Mouse (Mus musculus) lung, adult 2 months (tissue): Measurements from ENCODE around the gene Ston2.

Source experiments
- CTCF ChIP-seq: fragments of 200-500 bp; IDR thresholded peaks from 2 replicates; pipeline ENCODE4 v1.5.1; 2011; ENCODE audit warnings: mild to moderate bottlenecking, low read length, control low read depth; ENCODE audit not compliant: insufficient read depth
- POLR2A ChIP-seq: fragments of 200-500 bp; IDR thresholded peaks from 2 replicates; pipeline ENCODE4 v1.6.1; 2011; ENCODE audit warnings: low read depth, mild to moderate bottlenecking, control low read depth, low read length, borderline replicate concordance; ENCODE audit errors: extremely low read depth

DNA sequence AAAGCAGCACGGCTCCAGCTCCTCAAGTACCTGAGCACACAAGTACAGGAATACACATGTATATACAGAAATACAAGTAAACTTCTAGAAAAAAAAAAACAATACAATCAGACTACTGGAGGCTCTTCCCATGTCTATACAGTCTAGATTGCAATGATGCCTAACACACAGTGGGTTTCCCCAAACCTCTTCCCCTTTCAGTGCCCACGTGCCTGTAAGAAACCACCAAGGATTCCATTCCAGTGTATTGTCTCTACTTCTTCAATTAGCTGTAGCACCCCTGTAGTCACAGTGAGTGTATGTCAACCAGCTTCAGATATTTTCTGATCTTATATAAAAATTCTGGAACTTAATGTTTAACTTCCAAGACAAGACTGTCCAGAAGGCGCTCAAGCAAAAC, 196.1 kb downstream of the Ston2 start:
- no peak for TF ChIP-seq CTCF
- no peak for TF ChIP-seq POLR2A
